Mouse (Mus musculus): Measurements from ENCODE around the gene Gpt2.

- TF ChIP-seq POLR2A (IDR thresholded peaks at IDR 0.05; ENCODE audit: low read depth, low read length) (no peak), CTCF (IDR thresholded peaks at IDR 0.05; ENCODE audit: extremely low read depth, insufficient read depth, insufficient read length, insufficient replicate concordance) (no peak)
Observed at GRCm38 (mm10) chr8:85500955-85501685, 8.7 kb downstream of the Gpt2 start.
